Mouse (Mus musculus): ENCODE measurements around the gene Ntrk2.
"Not testable (repeated sequence)": the region's sequence is repeated elsewhere in the genome, so short reads cannot be mapped to it uniquely, and the experiment has no call there.

- not testable (repeated sequence) for TF ChIP-seq EP300, CTCF (IDR thresholded peaks at IDR 0.05; ENCODE audit: low read depth)
Observed at GRCm38 (mm10) chr13:59054331-59054730, 248.0 kb downstream of the Ntrk2 start.

All from heart, postnatal 0 days (tissue).